Mouse (Mus musculus) limb, embryonic 15.5 days (tissue): ENCODE measurements around the gene Cln5. TPM values are rescaled to one million over a fixed set of nuclear protein-coding genes. Genes with fewer than 3 reads are reported as not detected.

Experiments used
- polyA plus RNA-seq: library from polyadenylated mRNA; unstranded; fragments of >200 nt; fragmentation: Nextera tagmentation; extraction: Ambion mirVana; gene quantifications from 2 replicates; pipeline ENCODE4 v1.2.1, GENCODE M21; 2015

Gene Cln5
- polyA plus RNA-seq, 1 experiment from 2014 or later: 33.5 TPM

Other genes with a start within 250 kb of the Cln5 start
- gene Kctd12, start 87.6 kb upstream of the Cln5 start, polyA plus RNA-seq: 34.5 and 50.6 TPM in 2 replicates
- not detected in 2 replicates for gene Acod1, start 23.2 kb upstream of the Cln5 start, polyA plus RNA-seq
- gene Fbxl3, start 29.4 kb downstream of the Cln5 start, polyA plus RNA-seq: 21.6 and 26.7 TPM in 2 replicates